Mouse (Mus musculus) c-Kit-positive CD71-positive TER-119-negative erythroid progenitor cells, embryonic 14.5 days (primary cell): ENCODE measurements around the gene Utrn.

ENCODE experiments used
- DNase-seq: peaks from one replicate; pipeline ENCODE4 v3.0.0-alpha.2; 2013; ENCODE audit warnings: low read depth

Gene Utrn

DNA sequence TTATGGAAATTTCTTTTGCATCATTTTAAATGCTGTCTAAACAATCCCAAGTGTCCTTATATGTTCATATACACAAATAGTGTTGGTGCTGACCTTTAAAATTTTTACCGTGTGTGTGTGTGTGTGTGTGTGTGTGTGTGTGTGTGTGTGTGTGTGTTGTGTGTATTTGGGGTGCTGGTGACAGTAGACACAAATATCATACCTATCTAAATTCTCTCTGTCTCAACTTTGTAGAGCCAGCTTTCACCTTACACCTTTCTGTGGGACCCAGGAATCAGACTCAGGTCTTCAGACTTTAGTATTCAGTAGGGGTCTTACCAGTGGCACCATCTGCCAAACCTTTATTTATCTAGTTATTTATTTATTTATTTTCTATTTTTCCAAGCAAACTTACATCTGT is 681 bp upstream of the Utrn start:
- DNase-seq, result no peak

DNA sequence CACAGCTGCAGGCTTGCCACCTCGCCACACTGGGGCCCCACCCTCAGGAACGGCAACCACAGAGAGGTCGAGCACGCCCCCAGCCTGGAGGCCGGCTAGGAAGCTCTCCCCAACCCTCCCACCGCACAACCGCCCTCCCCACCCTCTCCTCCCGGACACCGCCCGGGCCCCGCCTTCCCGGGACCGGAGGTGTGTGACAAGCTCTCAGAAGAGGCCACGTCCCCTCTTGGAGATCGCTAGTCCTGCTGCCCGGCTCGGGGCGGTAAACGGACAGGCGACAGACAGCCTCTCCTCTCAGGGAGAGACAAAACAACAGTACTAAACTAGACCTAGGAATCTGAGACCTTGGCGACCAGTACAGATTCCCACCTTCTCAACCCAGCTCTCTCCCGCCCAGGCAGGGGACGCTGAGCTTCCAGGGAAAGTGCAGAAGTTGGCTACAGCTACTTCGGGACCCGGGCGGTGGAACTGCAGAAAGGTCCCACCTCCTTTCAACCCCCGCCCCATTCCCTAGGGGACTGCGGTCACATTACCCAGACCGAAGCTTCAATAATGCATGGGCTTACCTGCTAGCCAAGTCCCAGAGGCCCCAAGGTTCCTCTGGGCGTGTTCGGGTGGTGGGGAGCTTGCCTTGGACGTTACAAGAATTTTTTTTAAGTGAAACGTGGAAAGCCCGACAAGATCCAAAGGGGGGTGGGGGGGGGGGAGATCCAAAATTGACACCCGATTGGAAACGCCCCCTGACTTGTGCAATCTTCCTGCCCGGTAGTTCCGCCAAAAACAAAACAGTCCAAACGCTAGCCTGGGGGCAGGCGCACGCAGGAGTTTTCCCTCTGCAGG is 756 bp downstream of the Utrn start:
- peak; percentile 57 for DNase-seq

DNA sequence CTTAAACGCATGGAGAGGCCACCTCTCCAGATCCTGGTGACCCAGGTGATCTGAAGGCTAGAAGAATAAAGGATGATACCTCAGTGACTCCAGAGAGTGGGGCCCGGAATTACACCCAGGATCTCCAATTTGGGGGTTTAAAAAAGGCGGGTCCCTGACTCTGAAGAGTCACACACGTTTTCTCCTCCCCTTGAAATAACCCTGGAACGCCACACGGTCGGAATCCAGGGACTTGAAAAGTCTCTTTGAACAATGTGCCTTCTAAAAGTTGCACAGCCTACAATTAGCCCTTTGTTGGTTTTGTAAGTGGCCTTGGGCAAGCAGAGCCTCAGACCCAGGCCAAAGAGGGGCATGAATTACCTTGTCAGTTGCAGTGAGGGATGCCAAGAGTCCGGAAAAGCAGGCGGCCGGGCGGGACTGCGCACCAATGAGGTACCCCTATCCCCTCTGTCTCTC is 1.4 kb downstream of the Utrn start:
- DNase-seq, result peak; percentile 8

DNA sequence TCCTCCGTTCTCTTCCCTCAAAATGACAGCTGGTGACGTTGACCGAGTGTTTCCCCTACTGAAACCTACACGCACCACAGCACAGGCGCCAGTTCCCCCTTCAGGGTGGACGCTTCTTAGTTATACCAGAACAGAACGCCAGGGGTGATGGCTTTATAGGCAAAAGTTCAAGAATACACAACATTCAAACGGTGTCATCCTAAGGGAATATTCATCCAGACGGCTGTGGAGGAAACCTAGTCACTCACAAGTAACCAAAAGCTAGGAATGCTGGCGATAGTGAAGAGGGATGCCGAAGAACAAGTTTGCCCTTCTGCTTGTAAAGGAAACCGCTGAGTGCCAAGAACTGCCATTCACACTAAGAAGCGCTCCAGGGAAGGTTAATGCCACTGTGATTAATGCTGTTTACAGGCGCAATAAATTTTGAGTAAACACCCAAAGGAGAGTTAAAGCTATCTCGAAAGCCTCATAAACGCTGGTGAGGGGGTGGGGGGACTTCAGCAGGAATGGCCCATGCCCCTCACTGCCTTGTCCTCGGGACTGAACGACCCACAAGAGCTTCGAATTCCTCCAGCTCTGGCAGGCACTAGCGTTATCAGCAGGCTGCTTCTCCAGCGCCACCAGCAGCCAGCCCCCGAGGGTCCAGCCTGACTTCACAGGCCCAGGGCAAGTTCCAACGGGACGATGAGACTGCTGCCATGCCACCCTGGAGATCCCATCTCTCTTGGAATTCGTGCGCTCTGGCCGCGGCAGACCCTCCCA is 2.0 kb downstream of the Utrn start:
- peak; percentile 17 for DNase-seq

DNA sequence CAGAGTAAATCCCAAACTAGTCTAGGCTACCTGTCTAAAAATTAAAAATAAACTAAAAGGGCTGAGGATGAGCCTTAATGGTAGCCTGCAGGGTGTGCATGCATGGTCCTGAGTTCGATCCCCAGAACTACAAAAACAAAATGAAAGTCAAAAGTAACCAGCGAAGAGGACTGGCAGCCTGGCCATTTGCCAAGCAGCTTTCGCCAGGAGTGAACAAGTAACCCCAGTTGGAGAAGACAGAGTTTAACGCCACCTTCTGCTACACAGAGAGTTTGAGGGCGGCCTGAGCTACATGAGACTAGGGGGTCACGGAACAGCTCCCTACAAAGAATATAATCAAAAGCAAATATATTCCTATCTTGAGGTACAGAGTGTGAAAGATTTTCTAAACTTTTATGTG is 4.0 kb downstream of the Utrn start:
- no peak for DNase-seq

DNA sequence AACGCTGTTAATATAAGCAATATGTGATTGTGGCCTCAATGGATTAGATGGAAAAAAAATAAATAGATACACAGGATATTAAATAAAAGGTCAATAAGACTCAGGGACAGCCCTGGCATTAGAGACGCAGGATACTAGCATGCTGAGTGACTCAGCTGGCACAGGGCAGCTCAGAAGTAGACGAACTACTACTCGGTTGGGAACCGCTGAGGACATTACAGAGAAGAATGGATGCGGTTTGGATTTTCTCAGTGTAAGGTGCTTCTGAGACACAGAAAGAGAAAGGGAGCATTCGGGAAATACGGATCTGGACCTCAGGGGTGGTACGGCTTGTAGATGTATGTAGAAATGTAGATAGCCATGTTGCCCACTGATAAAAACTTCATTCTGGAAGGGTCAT is 5.6 kb downstream of the Utrn start:
- no peak for DNase-seq

DNA sequence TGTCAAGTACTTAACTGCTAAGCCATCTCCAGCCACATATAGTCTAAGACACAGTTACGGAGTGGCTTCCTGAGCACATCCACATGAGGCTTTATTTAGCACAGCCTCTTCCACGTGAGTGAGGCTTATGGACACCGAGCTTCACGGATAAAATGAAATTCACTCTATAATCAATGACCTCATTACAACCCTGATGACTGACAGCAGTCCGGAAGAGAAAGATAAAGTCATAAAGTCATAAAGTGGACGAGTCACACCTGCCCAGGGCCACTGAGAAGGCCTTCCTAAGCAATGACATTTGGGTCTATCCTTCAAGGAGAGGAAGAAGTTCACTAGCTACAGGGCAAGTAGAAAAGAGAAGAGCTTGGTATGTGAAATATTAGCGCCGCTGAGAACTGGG is 7.1 kb downstream of the Utrn start:
- no peak for DNase-seq

DNA sequence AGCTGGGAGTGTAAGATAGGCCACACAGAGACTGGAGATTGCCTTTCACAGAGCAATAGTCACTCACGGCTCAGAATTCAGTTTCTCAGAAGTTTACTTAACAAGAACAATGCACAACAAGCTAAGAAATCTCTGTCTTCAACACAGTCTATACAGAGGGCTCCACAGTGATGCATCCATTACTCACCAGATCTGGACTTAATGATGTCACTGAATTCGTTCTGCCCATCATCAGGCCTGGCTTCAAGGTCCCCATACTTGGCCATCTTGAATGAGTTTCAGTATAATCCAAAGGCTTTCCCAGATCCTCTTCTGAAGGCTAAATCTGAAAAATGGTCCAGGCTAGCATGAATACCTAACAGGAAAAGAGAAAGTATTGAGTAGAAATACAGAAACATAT is 7.8 kb downstream of the Utrn start:
- peak; percentile 20 for DNase-seq

DNA sequence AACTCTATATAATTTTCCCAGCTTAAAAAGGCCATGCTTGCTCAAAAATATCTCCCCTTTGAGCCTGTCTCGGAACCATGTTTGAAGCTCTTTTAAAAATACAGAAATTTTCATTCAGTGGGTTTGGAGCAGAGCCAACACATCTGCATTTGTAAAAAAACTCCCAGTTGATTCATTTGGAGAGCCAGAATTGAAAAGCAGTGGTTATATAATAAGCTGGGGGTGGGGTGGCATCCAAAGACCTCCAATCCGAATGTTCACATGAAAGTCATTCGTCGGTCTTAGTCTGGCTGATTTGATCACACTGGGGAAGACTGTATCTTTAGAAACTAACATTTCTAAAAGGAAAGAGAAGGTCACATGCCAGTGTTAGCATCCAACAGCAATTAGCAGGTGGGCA is 8.4 kb downstream of the Utrn start:
- DNase-seq, result no peak

DNA sequence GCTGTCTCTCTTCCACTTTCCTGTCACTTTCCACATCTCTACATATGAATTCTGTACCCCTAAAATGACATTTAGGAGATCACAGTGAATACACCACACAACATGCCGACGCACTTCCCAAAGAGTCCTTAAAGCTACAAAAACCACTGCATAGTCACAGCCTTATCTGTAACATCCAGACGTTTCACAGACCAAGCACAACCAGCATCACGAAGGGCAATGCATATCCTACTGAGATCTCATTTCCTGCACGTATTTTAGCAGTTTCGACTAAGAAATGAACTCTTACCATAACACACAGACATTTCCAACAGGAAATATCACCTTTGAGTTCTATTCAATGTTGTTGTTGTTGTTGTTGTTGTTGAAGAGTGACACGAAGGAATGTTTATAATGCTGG is 8.8 kb downstream of the Utrn start:
- peak; percentile 10 for DNase-seq

DNA sequence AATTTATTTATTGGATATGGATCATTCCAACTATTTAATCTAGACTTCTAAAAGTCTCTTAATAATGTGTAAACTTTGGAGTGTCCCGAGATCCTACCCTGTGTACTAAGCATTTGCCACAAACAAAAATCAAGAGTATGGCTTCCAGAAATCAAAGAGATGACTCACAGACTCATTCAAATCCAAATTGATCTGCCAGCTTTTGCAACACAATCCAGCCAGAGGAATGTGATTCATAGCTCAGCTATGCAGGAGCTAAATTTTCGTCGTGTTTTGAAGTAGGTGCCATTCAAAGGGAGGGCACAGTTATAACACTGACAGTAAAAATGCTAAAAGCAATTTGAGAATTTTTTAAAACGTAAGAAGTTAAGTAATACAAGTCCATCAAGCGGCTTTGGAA is 11.1 kb downstream of the Utrn start:
- DNase-seq, result no peak

DNA sequence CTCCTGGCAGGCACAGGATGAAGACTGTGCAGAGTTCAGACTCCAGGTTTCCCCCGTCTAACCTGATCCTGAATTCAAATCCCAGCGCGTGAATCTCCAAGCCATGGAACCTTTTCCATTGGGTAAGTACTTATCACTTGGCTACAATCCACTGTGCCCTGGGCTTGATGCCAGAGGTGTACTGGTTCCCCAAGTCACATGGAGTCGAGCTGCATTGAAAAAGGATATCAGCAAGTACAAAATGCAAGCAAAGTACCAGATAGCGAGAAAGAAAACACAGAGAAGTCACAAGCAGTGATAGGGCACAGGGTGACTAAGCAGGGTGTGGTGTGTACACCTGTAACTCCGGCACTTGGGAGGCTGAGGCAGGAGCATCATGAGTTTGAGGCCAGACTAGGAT is 14.9 kb downstream of the Utrn start:
- no peak for DNase-seq

DNA sequence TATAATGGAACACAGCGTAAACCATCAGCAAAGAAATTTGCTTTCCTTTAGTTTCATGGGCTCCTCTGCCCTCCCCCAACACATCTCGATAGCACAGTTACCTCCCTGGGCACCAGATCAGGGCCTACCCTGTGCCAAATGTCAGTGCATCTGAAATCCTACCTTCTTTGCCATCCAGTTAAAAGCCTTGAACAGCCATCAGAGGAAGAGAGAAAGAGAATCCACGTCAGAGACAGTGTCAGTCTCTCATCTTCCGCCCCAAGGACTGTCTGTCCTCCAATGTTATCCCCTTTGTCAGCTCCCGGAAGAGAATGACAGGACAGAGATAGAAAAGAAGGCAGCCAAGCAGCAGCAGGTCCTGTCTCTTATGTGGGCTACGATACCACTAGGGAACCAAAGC is 15.4 kb downstream of the Utrn start:
- DNase-seq, result no peak

DNA sequence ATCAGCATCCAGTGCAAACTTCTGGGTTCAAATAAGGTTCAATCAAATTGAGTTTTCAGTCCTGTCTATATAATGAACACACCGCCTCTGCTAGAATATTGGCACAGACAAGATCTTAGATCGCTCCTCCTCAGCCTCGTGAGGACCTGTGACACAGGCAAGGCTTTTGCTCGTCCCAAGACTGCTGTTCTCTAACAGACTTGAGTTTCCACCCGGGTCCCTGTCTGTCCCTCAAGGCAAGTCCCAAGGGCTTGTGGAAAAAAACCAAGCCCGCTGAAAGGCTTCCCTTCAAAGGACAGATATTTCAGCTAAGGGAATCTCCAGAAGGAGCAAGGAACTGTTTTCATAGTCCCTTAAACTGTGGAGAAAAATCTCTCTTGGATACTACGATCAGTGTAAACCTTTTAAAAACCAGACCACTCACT is 16.0 kb downstream of the Utrn start:
- no peak for DNase-seq

DNA sequence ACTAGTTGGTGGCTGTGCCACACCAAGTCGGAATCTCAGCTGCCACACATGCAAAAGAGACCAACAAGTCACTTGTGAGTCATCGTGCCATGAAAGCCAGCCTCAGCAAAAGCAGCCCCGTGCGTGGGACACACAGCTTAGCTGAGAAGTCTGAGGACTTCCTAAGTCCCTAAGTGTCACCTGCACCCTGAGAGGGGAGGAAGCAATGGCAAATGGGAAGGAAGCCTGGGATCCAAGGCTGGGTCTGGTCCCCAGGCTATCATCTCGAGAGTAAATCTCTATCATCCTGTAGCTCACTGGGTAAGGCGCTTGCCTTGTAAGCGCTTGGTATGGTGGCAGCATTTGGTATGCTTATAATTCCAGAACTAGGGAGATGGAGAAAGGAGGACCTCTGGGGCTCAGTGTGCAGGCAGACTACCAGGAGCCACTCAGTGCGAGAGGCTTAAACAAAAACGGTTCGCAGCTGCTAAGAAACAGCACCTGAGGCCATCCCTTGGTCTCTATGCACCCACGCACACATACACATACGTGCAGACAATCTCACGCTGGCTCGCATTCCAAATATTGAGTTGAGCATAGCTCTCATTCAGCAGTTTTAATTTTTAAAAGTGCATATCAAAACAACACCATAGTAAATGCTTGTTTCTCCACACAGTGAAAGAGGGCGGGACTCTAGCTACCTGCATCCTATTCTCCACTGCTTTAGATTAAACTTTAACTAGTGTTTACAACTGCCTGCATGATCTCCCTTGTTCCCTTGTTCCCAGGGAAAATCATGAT is 16.6 kb downstream of the Utrn start:
- no peak for DNase-seq

DNA sequence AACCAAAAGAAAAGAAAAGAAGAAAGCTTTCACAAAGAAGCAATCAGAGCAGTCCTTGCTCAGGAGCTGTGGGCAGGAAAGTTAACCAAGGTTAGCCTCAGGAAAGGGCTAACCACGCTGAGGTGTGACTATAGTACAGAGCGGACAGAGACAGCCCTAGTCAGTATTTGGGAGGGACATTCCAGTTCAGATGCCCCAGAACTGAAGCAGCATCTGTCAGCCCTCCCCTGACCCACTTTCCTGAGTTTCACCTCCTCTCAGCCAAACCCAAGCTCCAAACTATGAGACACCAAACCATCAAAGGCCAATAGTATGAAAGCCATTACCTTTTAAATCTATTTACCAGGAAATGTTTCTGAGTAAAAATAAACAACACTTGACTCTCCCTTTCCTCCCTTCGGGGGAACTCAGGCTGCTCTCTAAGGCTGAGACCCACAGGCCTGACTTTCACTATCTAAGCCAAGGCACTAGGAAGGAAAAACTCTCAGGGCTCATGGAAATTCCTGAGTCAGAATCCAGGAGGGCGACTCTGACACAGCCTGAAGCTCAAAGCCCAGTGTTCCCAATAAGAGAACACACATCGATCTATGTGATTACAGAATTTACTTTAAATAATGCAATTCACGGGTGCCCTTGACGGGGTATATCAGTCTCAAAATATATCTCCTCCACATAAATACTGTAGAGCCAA is 18.2 kb downstream of the Utrn start:
- no peak for DNase-seq

DNA sequence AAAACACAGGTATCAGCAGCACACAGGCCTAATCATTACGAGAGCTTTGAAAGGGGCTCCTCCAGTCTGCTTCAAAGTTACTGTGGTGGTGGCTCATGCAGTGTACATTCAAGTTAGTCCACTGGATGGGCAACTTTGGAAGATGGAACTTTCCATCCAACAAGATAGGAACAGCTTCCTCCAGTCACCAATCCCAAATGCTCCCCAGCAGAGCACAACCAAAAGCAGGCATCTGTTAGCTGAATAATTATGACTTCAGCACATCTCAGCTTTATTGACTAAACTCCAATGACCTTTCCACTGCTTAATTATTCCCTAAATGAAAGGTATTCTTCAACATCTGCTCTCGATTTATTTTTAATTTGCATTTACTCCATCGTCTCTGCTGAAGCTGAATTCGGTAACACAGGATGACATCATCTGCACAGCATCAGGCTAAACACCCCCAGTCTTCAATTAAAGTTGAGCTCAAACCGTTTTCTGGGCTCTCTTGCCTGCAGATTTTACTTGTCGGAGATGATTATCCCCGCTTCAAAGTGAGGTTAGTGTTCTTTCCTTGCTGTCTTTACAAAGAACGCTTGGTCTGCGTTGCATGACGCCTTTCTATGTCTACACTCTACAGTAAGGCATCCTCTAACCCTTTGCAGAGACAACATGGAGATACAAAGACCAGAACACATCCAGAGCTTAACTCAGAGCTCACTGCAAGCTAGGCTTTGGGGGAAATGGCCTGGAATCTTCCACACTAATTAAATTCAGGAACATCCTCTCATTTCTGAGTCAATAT is 20.6 kb downstream of the Utrn start:
- no peak for DNase-seq

DNA sequence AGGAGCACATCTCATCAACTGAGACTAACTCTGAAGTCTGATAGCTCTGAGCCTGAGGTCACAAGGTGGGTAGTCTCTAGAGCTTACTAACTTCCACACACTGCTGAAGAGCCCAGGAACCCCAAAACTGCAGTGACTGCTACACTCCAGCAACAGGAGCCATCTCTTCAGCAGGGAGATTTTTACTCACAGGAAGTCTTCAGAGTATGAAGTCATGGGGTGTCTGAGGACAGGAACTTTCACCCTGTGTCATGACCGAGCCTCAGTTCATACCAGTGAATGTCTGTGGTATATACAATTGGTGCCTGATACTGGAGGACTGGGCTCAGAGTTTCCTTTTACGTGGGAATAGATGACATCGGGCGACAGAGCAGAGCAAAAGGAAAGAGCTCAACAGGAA is 26.6 kb downstream of the Utrn start:
- no peak for DNase-seq

DNA sequence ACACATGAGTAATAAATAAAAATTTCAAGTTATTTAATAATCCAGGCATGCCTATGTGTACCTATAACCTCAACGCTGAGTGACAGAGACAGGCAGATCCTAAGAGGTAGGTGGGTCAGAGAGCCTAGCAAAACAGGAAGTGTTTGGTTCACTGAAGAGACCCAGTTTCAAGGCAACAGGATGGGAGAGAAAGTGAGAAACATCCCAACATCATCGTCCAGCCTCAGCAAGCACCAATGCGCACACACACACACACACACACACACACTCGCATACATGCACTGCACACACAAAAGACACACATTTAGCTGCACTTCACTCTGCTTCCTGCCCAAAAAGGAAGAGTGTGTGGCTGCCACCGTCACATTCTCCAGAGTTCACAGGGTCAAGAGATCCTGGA is 27.7 kb downstream of the Utrn start:
- DNase-seq, result no peak

DNA sequence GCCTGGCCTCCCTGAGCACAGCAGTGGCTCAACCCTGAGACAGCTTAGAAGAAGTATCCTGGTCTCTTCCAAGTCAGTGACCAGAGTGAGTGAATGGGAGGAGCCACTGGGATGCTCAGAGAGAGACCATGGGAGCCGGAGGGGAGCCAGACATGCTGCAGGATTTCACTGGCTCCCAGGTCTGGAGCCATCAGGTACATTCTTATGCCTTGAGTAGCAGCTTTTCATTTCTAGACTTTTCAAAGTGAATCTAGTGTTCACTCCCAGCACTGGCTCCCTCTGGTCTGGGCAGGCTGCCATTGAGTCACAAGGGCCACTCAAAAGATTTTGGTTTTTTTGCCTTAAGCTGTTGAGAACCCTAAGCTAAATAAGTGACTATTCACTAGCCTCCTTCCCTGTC is 31.5 kb downstream of the Utrn start:
- DNase-seq, result no peak
